Mouse (Mus musculus) kidney, embryonic 14.5 days (tissue): ENCODE data around the gene Pi4k2b. TPM values are rescaled to one million over a fixed set of nuclear protein-coding genes. Genes with fewer than 3 reads are reported as not detected.

Experiments
- ATAC-seq: fragments of 200-750 bp; cut with Nextera tagmentation; 2 replicates; pipeline ENCODE4 v1.8.0; 2017; ENCODE audit warnings: moderate number of reproducible peaks, mild to moderate bottlenecking, moderate TSS enrichment, moderate library complexity; ENCODE audit not compliant: low FRiP score, low TSS enrichment
- H3K27ac ChIP-seq: fragments of 300-500 bp; sonication (generic); 2 replicates; pipeline ENCODE4 v1.5.1; 2014; ENCODE audit warnings: low read depth, mild to moderate bottlenecking, low read length, moderate library complexity, mixed read lengths
- H3K27me3 ChIP-seq: fragments of 300-500 bp; sonication (generic); 2 replicates; pipeline ENCODE4 v1.6.1; 2014; ENCODE audit warnings: mild to moderate bottlenecking, low read length; ENCODE audit not compliant: control insufficient read depth, insufficient read depth
- H3K36me3 ChIP-seq: fragments of 300-500 bp; sonication (generic); 2 replicates; pipeline ENCODE4 v1.6.1; 2014; ENCODE audit warnings: low read length, mixed read lengths; ENCODE audit not compliant: control insufficient read depth, insufficient read depth
- H3K4me1 ChIP-seq: fragments of 300-500 bp; sonication (generic); 2 replicates; pipeline ENCODE4 v1.6.1; 2014; ENCODE audit warnings: low read length, mixed read lengths; ENCODE audit not compliant: control insufficient read depth, insufficient read depth
- H3K4me2 ChIP-seq: fragments of 300-500 bp; sonication (generic); replicated peaks from 2 replicates; pipeline ENCODE4 v1.6.1; 2014; ENCODE audit warnings: low read depth, mild to moderate bottlenecking, low read length
- H3K4me3 ChIP-seq: fragments of 300-500 bp; sonication (generic); 2 replicates; pipeline ENCODE4 v1.5.1; 2014; ENCODE audit warnings: mild to moderate bottlenecking, low read length
- H3K9ac ChIP-seq: fragments of 300-500 bp; sonication (generic); 2 replicates; pipeline ENCODE4 v1.6.1; 2014; ENCODE audit warnings: low read depth, mild to moderate bottlenecking, low read length, moderate library complexity
- H3K9me3 ChIP-seq: fragments of 300-500 bp; sonication (generic); 2 replicates; pipeline ENCODE4 v1.6.1; 2016; ENCODE audit warnings: low read length; ENCODE audit not compliant: control insufficient read depth
- WGBS: fragments of 180-500 bp; shearing (Covaris S2); extraction: QIAGEN DNeasy Blood & Tissue Kit; methylation state at CpG from one replicate; pipeline ENCODE4 v1.1.7; 2014; 5-methylcytosine and 5-hydroxymethylcytosine counted together
- polyA plus RNA-seq: library from polyadenylated mRNA; unstranded; fragments of >200 nt; fragmentation: Nextera tagmentation; extraction: Ambion mirVana; gene quantifications from 2 replicates; pipeline ENCODE4 v1.2.1, GENCODE M21; 2014

The Pi4k2b gene
- polyA plus RNA-seq, 1 experiment from 2014 or later = 31.8 TPM

DNA sequence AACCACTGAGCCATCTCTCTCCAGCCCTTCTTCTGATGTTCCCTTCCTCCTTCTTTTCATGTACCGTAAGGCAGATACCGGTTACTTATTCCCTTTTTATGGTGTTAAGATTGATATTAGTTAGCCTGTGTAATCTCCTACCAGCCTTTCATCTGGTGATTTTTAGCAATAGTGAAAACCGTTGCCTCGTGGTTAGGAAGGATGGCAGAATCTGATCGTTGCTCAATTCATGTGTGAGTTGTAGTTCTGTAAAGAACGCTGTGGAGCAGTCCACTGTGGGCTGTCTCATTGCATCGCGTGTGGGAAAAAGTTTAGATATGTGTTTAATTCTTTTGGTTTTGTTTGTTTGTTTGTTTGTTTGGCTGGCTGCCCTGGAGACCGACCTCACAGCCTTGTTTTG, 51.9 kb downstream of the Pi4k2b start:
- peaks cover 25% of the 10 kb centered on the region; the same call in 1 of the 2 replicates for H3K36me3 ChIP-seq
- no peaks in the 10 kb centered on the region for H3K27me3 ChIP-seq
- no peaks in the 10 kb centered on the region for H3K9me3 ChIP-seq
- no peak overlapping the region for H3K9ac ChIP-seq
- ATAC-seq = no peak
- H3K4me2 ChIP-seq = no peak overlapping the region
- no peak overlapping the region for H3K27ac ChIP-seq
- H3K4me1 ChIP-seq = no peaks in the 10 kb centered on the region
- H3K4me3 ChIP-seq = no peak overlapping the region
- 94% methylated on average over 9 of the region's 9 CpGs for WGBS

DNA sequence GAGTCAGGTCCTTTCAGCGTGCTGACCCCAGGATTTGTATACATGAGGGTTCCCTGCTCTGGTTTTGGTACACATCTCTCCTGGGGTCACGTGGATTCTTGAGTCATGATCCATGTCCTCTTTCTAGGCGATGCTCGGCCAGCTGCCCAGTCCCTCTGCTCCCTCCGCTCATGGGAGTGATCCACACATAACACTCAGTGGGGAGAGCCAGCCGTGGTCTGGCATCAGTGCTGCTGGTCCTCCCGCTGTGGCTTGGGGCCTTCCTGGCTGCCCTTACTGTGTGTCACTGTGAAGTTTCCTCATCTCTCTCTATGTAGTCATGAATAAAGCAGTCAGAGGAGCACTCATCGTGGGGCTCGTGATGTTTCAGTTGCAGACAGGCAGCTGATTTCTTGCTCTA, 52.7 kb downstream of the Pi4k2b start:
- H3K36me3 ChIP-seq = peaks cover 23% of the 10 kb centered on the region; the same call in 1 of the 2 replicates

DNA sequence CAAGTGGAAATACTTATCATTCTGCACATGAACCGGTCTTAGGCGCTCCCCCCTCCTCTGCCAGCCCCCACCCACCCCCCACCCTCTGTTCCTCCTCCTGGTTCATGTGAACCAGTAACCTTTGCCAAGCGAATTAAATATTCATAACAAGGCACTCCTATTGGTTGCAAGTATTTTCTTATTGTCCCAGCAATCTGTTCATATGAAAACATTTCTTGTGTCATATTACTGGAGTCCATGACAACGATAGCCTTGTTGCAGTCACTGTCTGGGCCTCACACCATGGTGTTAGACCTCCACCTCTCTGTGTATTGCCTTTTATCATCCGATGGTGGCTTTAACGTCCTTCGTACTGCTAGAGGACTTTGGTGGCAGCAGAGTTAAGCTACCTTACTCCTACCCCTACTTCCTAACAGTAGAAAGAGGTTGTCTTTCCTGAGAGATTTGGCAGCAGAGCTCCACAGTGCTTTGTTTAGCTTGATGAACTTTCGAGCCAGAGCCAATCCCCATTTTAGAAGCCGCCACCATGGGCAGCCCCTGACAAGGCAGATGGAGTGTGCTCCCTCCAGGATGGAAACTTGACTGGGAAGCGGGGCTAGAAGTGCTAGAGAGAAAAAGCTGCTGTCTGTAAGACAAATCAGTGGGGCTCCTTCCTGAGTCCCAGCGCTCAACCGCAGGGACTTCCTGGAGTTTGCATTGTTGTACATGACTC, 58.1 kb downstream of the Pi4k2b start:
- WGBS = 88% methylated on average over 12 of the region's 12 CpGs
- no peak overlapping the region for H3K4me2 ChIP-seq
- no peak overlapping the region for H3K9ac ChIP-seq
- H3K27ac ChIP-seq = no peak overlapping the region
- H3K4me1 ChIP-seq = no peaks in the 10 kb centered on the region
- no peak for ATAC-seq
- H3K36me3 ChIP-seq = peaks cover 23% of the 10 kb centered on the region; the same call in 1 of the 2 replicates
- H3K4me3 ChIP-seq = no peak overlapping the region
- no peaks in the 10 kb centered on the region for H3K9me3 ChIP-seq
- no peaks in the 10 kb centered on the region for H3K27me3 ChIP-seq

More for the DNA sequence above, 52.7 kb downstream of the Pi4k2b start:
- ATAC-seq = no peak
- Histone ChIP-seq H3K9me3 (no peaks in the 10 kb centered on the region), H3K4me3 (no peak overlapping the region), H3K4me1 (no peaks in the 10 kb centered on the region), H3K27ac (no peak overlapping the region), H3K9ac (no peak overlapping the region), H3K4me2 (no peak overlapping the region), H3K27me3 (no peaks in the 10 kb centered on the region)
- 90% methylated on average over 9 of the region's 9 CpGs for WGBS

DNA sequence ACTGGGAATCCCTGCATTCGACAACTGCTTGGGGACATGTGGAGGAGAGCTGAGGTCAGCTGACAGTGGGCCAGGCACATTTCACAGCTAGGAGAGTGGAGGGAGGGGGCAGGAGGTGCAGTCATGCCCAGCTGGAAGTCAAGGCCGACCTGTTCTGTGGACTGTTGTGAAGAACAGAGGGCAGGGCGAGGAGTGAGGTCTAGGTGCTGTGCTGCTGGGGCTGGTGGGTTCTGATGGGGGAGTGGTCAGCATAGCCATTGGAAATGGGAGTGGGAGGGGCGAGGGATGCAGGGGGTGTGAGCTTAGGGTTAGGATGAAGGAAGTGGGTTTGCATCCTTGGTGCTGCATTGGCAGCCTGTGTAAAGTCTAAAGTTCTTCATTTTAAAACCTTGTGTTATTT, 64.4 kb downstream of the Pi4k2b start:
- Histone ChIP-seq H3K9me3 (no peaks in the 10 kb centered on the region), H3K4me2 (no peak overlapping the region), H3K36me3 (peaks cover 12% of the 10 kb centered on the region; the same call in 1 of the 2 replicates), H3K27ac (no peak overlapping the region), H3K9ac (no peak overlapping the region), H3K4me1 (no peaks in the 10 kb centered on the region), H3K27me3 (no peaks in the 10 kb centered on the region), H3K4me3 (no peak overlapping the region)
- 65% methylated on average over 4 of the region's 4 CpGs for WGBS
- ATAC-seq = no peak

DNA sequence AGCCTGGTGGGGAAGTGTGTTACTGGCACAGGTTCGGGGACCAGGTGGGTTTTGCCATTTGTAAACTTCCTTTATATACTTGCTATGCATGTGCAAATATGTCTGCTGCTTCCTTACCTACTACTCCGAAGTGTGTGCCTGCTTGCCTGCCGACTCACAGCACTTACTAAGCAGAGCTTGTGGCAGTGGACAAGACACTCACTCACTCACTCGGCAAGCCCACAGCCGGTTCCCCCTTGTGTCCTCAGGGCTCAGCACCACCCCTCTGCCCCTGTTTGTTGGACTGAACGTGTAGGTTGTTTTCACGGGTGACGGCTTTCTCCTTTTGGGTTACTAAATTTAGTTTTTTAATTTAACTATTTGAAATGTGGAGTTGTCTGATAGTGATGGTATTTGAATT, 65.0 kb downstream of the Pi4k2b start:
- H3K36me3 ChIP-seq = peaks cover 12% of the 10 kb centered on the region; the same call in 1 of the 2 replicates
- H3K27ac ChIP-seq = no peak overlapping the region
- H3K27me3 ChIP-seq = no peaks in the 10 kb centered on the region
- no peaks in the 10 kb centered on the region for H3K9me3 ChIP-seq
- H3K4me3 ChIP-seq = no peak overlapping the region
- H3K4me2 ChIP-seq = no peak overlapping the region
- H3K9ac ChIP-seq = no peak overlapping the region
- 83% methylated on average over 8 of the region's 8 CpGs for WGBS
- no peaks in the 10 kb centered on the region for H3K4me1 ChIP-seq
- ATAC-seq = no peak

DNA sequence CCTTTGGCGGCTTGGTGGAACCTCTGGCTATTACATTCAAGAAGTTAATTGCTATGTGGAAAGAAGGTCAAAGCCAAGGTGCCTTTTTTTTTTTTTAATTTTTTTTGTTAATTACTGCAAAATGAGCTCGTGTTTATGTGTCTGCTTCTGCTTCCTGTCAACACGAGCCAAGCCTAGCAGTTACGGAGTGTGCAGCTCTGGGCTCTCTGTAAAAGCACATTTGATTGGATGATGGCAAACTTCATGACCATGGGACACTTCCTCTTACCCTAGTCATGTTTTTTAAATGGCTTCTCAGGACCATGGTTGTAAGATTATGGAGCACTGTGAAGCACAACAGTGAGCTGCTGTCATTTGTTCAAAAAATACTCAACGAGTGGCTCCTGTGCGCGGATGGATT, 65.7 kb downstream of the Pi4k2b start:
- Histone ChIP-seq H3K36me3 (peaks cover 12% of the 10 kb centered on the region; the same call in 1 of the 2 replicates), H3K27me3 (no peaks in the 10 kb centered on the region), H3K9me3 (no peaks in the 10 kb centered on the region), H3K4me3 (no peak overlapping the region), H3K9ac (no peak overlapping the region), H3K27ac (no peak overlapping the region), H3K4me2 (no peak overlapping the region), H3K4me1 (no peaks in the 10 kb centered on the region)
- WGBS = 90% methylated on average over 7 of the region's 7 CpGs
- no peak for ATAC-seq

DNA sequence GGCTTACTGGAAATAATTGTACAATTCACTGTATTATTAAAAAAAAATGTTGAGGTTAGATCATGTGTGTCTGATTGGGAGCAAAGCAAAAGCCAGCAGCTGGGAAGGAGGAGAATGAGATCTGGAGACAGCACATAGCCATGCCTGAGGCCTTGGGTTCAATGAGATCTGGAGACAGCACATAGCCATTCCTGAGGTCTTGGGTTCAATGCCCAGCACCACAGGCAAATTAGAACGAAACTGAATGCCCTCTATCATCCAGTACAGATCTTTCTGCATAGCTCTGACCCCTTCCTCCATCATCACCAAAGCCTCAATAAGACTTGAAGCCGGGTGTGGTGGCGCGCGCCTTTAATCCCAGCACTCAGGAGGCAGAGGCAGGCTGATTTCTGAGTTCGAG, 69.1 kb downstream of the Pi4k2b start:
- no peak overlapping the region for H3K27ac ChIP-seq
- peaks cover 22% of the 10 kb centered on the region; the same call in 1 of the 2 replicates for H3K36me3 ChIP-seq
- WGBS = 95% methylated on average over 6 of the region's 6 CpGs
- no peak overlapping the region for H3K9ac ChIP-seq
- no peak for ATAC-seq
- no peaks in the 10 kb centered on the region for H3K4me1 ChIP-seq
- H3K4me2 ChIP-seq = no peak overlapping the region
- no peaks in the 10 kb centered on the region for H3K27me3 ChIP-seq
- H3K9me3 ChIP-seq = no peaks in the 10 kb centered on the region
- H3K4me3 ChIP-seq = no peak overlapping the region

DNA sequence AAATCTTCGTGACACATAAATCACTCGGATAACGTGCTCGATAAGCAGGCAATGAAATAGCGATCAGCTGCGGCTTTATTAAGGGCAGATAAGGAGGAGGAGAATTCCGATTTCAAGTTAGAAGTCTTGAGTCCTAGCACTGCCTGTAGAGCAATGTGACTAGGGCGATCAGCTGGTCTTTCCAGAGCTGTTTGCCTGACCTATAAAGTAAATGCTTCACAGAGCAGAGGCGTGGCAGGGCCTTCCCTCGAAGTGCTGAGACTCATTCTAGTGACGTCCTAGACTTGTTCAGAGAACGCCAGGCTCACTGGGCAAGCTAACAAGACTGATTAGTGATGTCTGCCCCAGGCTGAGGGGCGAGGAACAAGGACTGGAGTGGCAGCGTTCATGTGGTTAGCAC, 69.7 kb downstream of the Pi4k2b start:
- H3K36me3 ChIP-seq = peaks cover 22% of the 10 kb centered on the region; the same call in 1 of the 2 replicates
- no peak for ATAC-seq
- no peak overlapping the region for H3K4me3 ChIP-seq

DNA sequence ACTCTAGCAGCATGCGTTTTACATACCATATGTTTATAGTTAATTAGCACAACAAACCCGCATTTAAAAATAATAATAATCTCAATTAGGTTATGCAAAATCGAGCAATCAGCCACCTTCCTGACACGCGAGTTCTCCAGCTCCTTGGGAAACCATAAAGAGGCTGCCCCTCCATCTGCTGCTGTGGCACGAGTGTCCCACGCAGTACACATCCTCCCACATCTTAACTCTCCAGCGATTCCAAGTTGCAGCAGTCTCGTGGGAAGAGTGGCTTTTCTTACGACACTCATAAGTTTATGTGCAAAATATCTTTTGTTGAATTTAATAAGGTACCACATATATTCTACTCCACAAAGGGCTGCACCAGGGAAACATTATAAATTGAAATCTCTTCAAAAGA, 71.1 kb downstream of the Pi4k2b start:
- Histone ChIP-seq H3K9ac (no peak overlapping the region), H3K27me3 (no peaks in the 10 kb centered on the region), H3K4me3 (no peak overlapping the region), H3K4me1 (no peaks in the 10 kb centered on the region), H3K4me2 (no peak overlapping the region), H3K36me3 (peaks cover 22% of the 10 kb centered on the region; the same call in 1 of the 2 replicates), H3K27ac (no peak overlapping the region), H3K9me3 (no peaks in the 10 kb centered on the region)
- WGBS = 85% methylated on average over 10 of the region's 10 CpGs
- ATAC-seq = no peak

More for the DNA sequence above, 69.7 kb downstream of the Pi4k2b start:
- Histone ChIP-seq H3K27ac (no peak overlapping the region), H3K4me2 (no peak overlapping the region), H3K9ac (no peak overlapping the region), H3K4me1 (no peaks in the 10 kb centered on the region), H3K9me3 (no peaks in the 10 kb centered on the region), H3K27me3 (no peaks in the 10 kb centered on the region)
- 89% methylated on average over 14 of the region's 14 CpGs for WGBS
